In the genomic region with DNA sequence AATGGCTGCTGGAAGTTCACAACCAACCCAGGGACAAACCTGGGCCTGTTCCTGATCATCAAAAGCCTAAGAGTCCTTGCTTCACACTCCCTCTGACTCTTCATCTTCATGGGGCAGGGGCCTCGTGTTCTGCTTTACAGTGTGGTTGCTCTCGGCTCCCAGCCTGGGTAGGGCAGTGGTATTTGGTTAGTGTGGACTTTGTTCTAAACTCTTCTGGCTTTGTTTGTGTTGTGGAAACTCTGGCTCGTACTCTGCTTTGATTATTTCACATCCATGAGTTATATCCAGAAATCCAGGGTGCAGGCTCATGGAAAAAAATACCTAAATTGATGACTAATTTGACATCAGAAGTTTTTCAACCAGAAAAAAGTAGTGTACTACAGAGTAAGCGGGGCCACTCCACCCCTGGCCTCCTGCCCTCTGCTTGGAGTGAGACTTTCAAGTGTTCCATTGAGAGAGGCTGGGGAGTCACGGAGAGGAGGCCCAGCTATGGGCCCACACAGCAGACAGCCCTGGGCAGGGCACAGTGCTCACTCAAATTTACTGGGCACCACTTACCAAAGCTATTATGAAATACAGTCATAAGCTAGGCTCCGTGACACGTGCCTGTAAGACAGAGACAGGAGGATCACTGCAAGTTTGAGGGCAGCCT, we compare ENCODE assay signal across 13 mouse cellular contexts.
A peak's percentile ranks its signal among the peaks of the same experiment; 100 is the strongest.
DNase-seq lines count a peak whose midpoint lies in the region; ATAC-seq lines count a peak whose summit lies in the region.
"Had no signal": no experiment of that assay in that cellular context is flagged by ENCODE, and none has a peak within 500 bp of the region (broad histone marks: within the 10 kb centered on the region; RNA-seq: fewer than 3 reads in every experiment).

No protein-coding gene starts in this region.

- peak; percentile 45 for DNase-seq in urinary bladder, postnatal 14 days (ENCODE audit: low spot score)
- DNase-seq in urinary bladder, adult 18-20 months (ENCODE audit: low spot score in 2 of 2) = no peak
- DNase-seq in limb, embryonic 10.5 days (ENCODE audit: low spot score) = no peak
- peak; percentile 32 for DNase-seq in yolk sac, embryonic 10.5 days (ENCODE audit: low spot score)
- no peak for DNase-seq in B cell, adult 2 months
- DNase-seq in thymus, postnatal 14 days = no peak
- no peak for DNase-seq in cerebellum, postnatal 14 days
- DNase-seq: adrenal gland, postnatal 14 days; kidney, adult 8-10 months; right cerebral cortex, postnatal 14 days had no signal

- H3K9me3 ChIP-seq in limb, embryonic 10.5 days (replicated peaks) = no peaks in the 10 kb centered on the region
- H3K9me3 ChIP-seq in lung, embryonic 15.5 days = no peaks in the 10 kb centered on the region
- H3K9me3 ChIP-seq: neural tube, embryonic 15.5 days had no signal

- H3K9ac ChIP-seq in lung, embryonic 15.5 days = no peak overlapping the region
- H3K9ac ChIP-seq: neural tube, embryonic 15.5 days had no signal

- peaks cover 16% of the 10 kb centered on the region for H3K27me3 ChIP-seq in limb, embryonic 10.5 days (ENCODE audit: low read depth, poor library complexity, severe bottlenecking)
- H3K27me3 ChIP-seq in lung, embryonic 15.5 days = no peaks in the 10 kb centered on the region
- H3K27me3 ChIP-seq: neural tube, embryonic 15.5 days had no signal

- H3K4me3 ChIP-seq in limb, embryonic 10.5 days = no peak overlapping the region
- H3K4me3 ChIP-seq in lung, embryonic 15.5 days = no peak overlapping the region
- H3K4me3 ChIP-seq: neural tube, embryonic 15.5 days had no signal

- no peaks in the 10 kb centered on the region for H3K36me3 ChIP-seq in limb, embryonic 10.5 days
- no peaks in the 10 kb centered on the region for H3K36me3 ChIP-seq in lung, embryonic 15.5 days
- H3K36me3 ChIP-seq: neural tube, embryonic 15.5 days had no signal

- H3K4me2 ChIP-seq in lung, embryonic 15.5 days = no peak overlapping the region
- H3K4me2 ChIP-seq: neural tube, embryonic 15.5 days had no signal

- ATAC-seq in lung, embryonic 15.5 days (ENCODE audit: borderline replicate concordance, extremely low read depth, low FRiP score, low TSS enrichment) = peak; percentile 33; the same call in 1 of the 2 replicates

- H3K4me1 ChIP-seq in limb, embryonic 10.5 days = peaks cover 20% of the 10 kb centered on the region
- H3K4me1 ChIP-seq in lung, embryonic 15.5 days = peaks cover 21% of the 10 kb centered on the region
- H3K4me1 ChIP-seq: neural tube, embryonic 15.5 days had no signal

- WGBS in limb, embryonic 10.5 days = 88% methylated on average over 7 of the region's 7 CpGs
- WGBS in lung, embryonic 15.5 days = 49% methylated on average over 7 of the region's 7 CpGs

- peak overlapping the region; percentile 26; the same call in 1 of the 2 replicates for H3K27ac ChIP-seq in limb, embryonic 10.5 days
- peak overlapping the region; percentile 35; the same call in 1 of the 2 replicates for H3K27ac ChIP-seq in lung, embryonic 15.5 days
- H3K27ac ChIP-seq: macrophage; neural tube, embryonic 15.5 days had no signal

Comparison
In these comparisons a context has a peak if more than half of its experiments do, and no peak if none do; other contexts are left out.
1. DNase-seq: peak in urinary bladder, postnatal 14 days (single experiment) and yolk sac, embryonic 10.5 days (single experiment); none in urinary bladder, adult 18-20 months (0 of 2), limb, embryonic 10.5 days (single experiment), B cell, adult 2 months (0 of 2), thymus, postnatal 14 days (single experiment) and cerebellum, postnatal 14 days (0 of 2).